Mouse (Mus musculus) testis, adult 2 months (tissue): ENCODE measurements around the gene P3h3. TPM values are rescaled to one million over a fixed set of nuclear protein-coding genes. Genes with fewer than 3 reads are reported as not detected.
"Not testable (repeated sequence)": the region's sequence is repeated elsewhere in the genome, so short reads cannot be mapped to it uniquely, and the experiment has no call there.

Experiments
- H3K27ac ChIP-seq: fragments of 200-500 bp; 2 replicates; pipeline ENCODE4 v1.5.1; 2012; ENCODE audit warnings: low read depth, low read length; ENCODE audit not compliant: control insufficient read depth, insufficient read depth
- H3K27me3 ChIP-seq: fragments of 200-500 bp; 2 replicates; pipeline ENCODE4 v1.6.1; 2012; ENCODE audit warnings: mild to moderate bottlenecking, low read length, moderate library complexity; ENCODE audit not compliant: control insufficient read depth, insufficient read depth
- H3K36me3 ChIP-seq: fragments of 200-500 bp; 2 replicates; pipeline ENCODE4 v1.6.1; 2012; ENCODE audit warnings: mild to moderate bottlenecking, low read length; ENCODE audit not compliant: control insufficient read depth, insufficient read depth
- H3K4me1 ChIP-seq: fragments of 200-500 bp; 2 replicates; pipeline ENCODE4 v1.6.1; 2012; ENCODE audit warnings: low read length; ENCODE audit not compliant: control insufficient read depth, insufficient read depth
- H3K4me3 ChIP-seq: fragments of 200-500 bp; 2 replicates; pipeline ENCODE4 v1.5.1; 2012; ENCODE audit warnings: low read depth, mild to moderate bottlenecking, low read length, moderate library complexity, mixed read lengths; ENCODE audit not compliant: control insufficient read depth
- CTCF ChIP-seq: fragments of 200-500 bp; IDR thresholded peaks from 2 replicates; pipeline ENCODE4 v1.5.1; 2012; ENCODE audit warnings: low read depth, mild to moderate bottlenecking, inconsistent platforms, low read length, moderate library complexity; ENCODE audit not compliant: control insufficient read depth, insufficient read depth, insufficient replicate concordance
- POLR2A ChIP-seq: fragments of 200-500 bp; IDR thresholded peaks from 2 replicates; pipeline ENCODE4 v1.6.1; 2012; ENCODE audit warnings: low read depth, mild to moderate bottlenecking, inconsistent platforms, low read length, moderate library complexity; ENCODE audit not compliant: control insufficient read depth
- polyA plus RNA-seq: library from polyadenylated mRNA; depleted of rRNA; stranded (reverse); fragments of >200 nt; gene quantifications from 2 replicates; pipeline ENCODE4 v1.2.3, GENCODE M21; 2012

P3h3 gene
- polyA plus RNA-seq, 1 experiment = 1.5 TPM

GRCm38 (mm10) chr6:124900056-124900800, 42.7 kb upstream of the P3h3 start:
- Histone ChIP-seq H3K27ac (no peak overlapping the region), H3K4me3 (no peak overlapping the region), H3K36me3 (no peaks in the 10 kb centered on the region), H3K4me1 (peaks cover 16% of the 10 kb centered on the region), H3K27me3 (no peaks in the 10 kb centered on the region)
- no peak for TF ChIP-seq POLR2A

- no peaks in the 10 kb centered on the region for H3K27me3 ChIP-seq
- H3K4me1 ChIP-seq = peaks cover under 1% of the 10 kb centered on the region
- no peak overlapping the region for H3K4me3 ChIP-seq
- H3K36me3 ChIP-seq = no peaks in the 10 kb centered on the region
- H3K27ac ChIP-seq = no peak overlapping the region
- no peak for TF ChIP-seq POLR2A
- TF ChIP-seq CTCF = no peak
These were observed 40.8 kb upstream of the P3h3 start for GRCm38 (mm10) chr6:124898359-124898758.

GRCm38 (mm10) chr6:124894113-124894512, 36.6 kb upstream of the P3h3 start:
- H3K36me3 ChIP-seq, H3K4me1 ChIP-seq, H3K4me3 ChIP-seq, H3K27ac ChIP-seq, H3K27me3 ChIP-seq: not testable (repeated sequence)

GRCm38 (mm10) chr6:124890997-124891396, 33.4 kb upstream of the P3h3 start:
- Histone ChIP-seq H3K27me3 (no peaks in the 10 kb centered on the region), H3K4me3 (no peak overlapping the region), H3K4me1 (no peaks in the 10 kb centered on the region), H3K27ac (no peak overlapping the region), H3K36me3 (no peaks in the 10 kb centered on the region)
- TF ChIP-seq CTCF = no peak
- no peak for TF ChIP-seq POLR2A

DNA sequence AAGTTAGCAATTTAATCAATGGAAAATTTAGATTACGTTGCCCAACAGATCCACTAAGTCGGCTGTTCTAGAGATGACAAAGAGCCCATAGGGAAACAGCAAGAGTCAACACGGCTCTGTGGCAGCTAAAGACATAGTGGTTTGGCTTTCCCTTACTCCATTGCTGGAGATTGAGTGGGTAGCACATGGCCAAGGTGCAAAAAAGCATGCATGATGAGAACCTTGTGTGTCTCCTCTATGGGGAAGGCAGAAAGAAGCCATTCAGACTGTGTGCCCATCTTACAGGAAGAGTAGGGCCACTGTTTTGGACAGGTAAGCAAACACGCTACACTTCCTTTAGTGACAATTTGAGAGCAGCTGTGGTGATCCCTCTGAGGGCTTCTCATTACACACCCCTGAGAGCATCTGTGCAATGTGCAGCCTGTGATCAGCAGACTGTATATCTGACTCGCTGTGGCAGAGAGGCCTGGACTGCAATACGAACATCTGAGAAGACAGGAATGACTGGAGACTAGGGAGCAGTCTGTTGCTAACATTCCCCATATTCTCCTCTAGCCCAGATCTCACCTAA, 31.1 kb upstream of the P3h3 start:
- no peaks in the 10 kb centered on the region for H3K27me3 ChIP-seq
- TF ChIP-seq CTCF = no peak
- TF ChIP-seq POLR2A = no peak
- no peak overlapping the region for H3K4me3 ChIP-seq
- H3K36me3 ChIP-seq = no peaks in the 10 kb centered on the region
- H3K27ac ChIP-seq = no peak overlapping the region
- no peaks in the 10 kb centered on the region; the same call in 1 of the 2 replicates for H3K4me1 ChIP-seq

GRCm38 (mm10) chr6:124887986-124888385, 30.4 kb upstream of the P3h3 start, which contains the start of gene Cd4:
TSS of gene Cd4 (minus strand) at chr6:124888221.
- Histone ChIP-seq H3K36me3 (no peaks in the 10 kb centered on the region), H3K4me3 (no peak within 1 kb of the TSS), H3K4me1 (no peaks in the 10 kb centered on the region; the same call in 1 of the 2 replicates), H3K27ac (no peak within 1 kb of the TSS), H3K27me3 (no peaks in the 10 kb centered on the region)
- TF ChIP-seq CTCF = no peak
- TF ChIP-seq POLR2A = no peak

DNA sequence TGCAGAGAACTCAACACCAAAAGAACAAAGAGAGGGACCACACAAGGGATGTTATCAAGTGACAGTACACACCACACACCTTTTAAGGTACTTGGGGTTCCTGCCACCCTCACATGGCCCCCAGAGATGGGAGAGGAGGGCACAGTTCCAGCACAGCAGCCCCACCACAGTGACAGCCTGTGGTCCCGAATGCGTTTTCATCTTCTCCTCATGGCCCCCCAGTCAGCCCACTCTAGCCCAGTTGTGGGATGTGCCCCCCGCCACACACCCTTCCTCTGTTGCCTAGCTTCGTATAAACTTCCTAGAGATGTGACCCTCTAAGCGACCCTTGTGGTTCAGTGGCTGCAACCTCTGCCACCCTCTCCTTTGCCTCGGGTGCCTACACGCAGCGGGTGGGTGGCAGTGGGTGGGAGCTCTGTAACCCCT, 28.4 kb upstream of the P3h3 start:
- Histone ChIP-seq H3K4me3 (no peak overlapping the region), H3K4me1 (no peaks in the 10 kb centered on the region; the same call in 1 of the 2 replicates), H3K27ac (no peak overlapping the region), H3K36me3 (no peaks in the 10 kb centered on the region), H3K27me3 (no peaks in the 10 kb centered on the region)
- TF ChIP-seq POLR2A (no peak), CTCF (no peak)
